In the genomic region with DNA sequence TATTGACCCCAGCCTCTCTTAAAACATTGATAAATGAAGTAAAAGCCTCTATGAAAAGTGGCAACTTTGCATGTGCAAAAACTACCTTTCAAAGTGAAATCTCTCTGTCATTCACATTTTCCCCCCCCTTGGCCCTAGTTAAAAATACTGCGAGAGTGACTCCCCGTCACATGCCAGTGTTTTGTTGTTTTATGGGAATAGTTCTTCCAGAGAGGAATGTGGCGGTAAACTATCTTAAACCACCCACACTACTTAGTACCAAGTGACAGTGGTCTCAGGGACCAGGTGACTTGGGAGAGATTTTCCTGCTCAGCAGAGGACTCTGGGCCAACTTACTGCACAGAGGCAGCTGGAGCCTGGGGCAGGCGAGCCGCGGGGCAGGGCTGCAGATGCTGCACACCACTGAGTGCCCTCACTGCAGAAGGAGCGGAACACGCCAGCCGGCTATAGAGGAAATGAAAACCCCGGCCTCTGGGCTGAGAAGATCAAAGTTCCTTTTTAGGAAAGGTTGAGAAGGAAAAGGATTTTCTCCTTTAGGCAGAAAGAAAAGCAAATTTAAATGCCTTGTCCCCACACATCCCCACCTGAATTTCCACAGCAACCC, we compare ENCODE assay signal across 8 mouse cellular contexts. TPM values are rescaled to one million over a fixed set of nuclear protein-coding genes. Genes with fewer than 3 reads are reported as not detected.
DNase-seq lines count a peak whose midpoint lies in the region; ATAC-seq and TF ChIP-seq lines count a peak whose summit lies in the region.

No protein-coding gene starts in this region.

- H3K9ac ChIP-seq in heart, embryonic 13.5 days = peak overlapping the region; percentile 73
- H3K9ac ChIP-seq in midbrain, embryonic 14.5 days (replicated peaks; ENCODE audit: low read length) = no peak overlapping the region; the same call in 1 of the 2 replicates

- TF ChIP-seq POLR2A in thymus, adult 2 months (IDR thresholded peaks at IDR 0.05; ENCODE audit: control insufficient read depth, extremely low read depth, insufficient read depth, low read length, poor library complexity) = no peak

- ATAC-seq in heart, embryonic 13.5 days (ENCODE audit: extremely low read depth, insufficient number of reproducible peaks, low FRiP score, low TSS enrichment) = no peak
- peak; percentile 43; the same call in 1 of the 2 replicates for ATAC-seq in midbrain, embryonic 14.5 days (ENCODE audit: low FRiP score, low TSS enrichment)

- no peaks in the 10 kb centered on the region for H3K27me3 ChIP-seq in thymus, adult 2 months (ENCODE audit: control insufficient read depth, insufficient read depth, low read length)
- H3K27me3 ChIP-seq in heart, embryonic 13.5 days (replicated peaks) = no peaks in the 10 kb centered on the region
- peaks cover 10% of the 10 kb centered on the region; the same call in 1 of the 2 replicates for H3K27me3 ChIP-seq in midbrain, embryonic 14.5 days (ENCODE audit: control insufficient read depth, insufficient read depth, low read length)

- H3K4me1 ChIP-seq in thymus, adult 2 months (replicated peaks; ENCODE audit: control insufficient read depth, insufficient read depth, low read length) = peaks cover 13% of the 10 kb centered on the region
- H3K4me1 ChIP-seq in heart, embryonic 13.5 days = peaks cover 63% of the 10 kb centered on the region
- peaks cover 26% of the 10 kb centered on the region for H3K4me1 ChIP-seq in midbrain, embryonic 14.5 days (ENCODE audit: control insufficient read depth, insufficient read depth, low read length)

- no peak overlapping the region for H3K27ac ChIP-seq in thymus, adult 2 months (ENCODE audit: control insufficient read depth, insufficient read depth, low read length)
- peak overlapping the region; percentile 90 for H3K27ac ChIP-seq in heart, embryonic 13.5 days (replicated peaks)
- peak overlapping the region; percentile 64 for H3K27ac ChIP-seq in midbrain, embryonic 14.5 days (replicated peaks; ENCODE audit: low read depth, low read length)

- peak overlapping the region; percentile 62 for H3K4me2 ChIP-seq in heart, embryonic 13.5 days
- peak overlapping the region; percentile 39 for H3K4me2 ChIP-seq in midbrain, embryonic 14.5 days (ENCODE audit: low read length)

- no peak overlapping the region for H3K4me3 ChIP-seq in thymus, adult 2 months (ENCODE audit: control insufficient read depth, insufficient read depth, low read length)
- H3K4me3 ChIP-seq in heart, embryonic 13.5 days = peak overlapping the region; percentile 23; the same call in 1 of the 2 replicates
- H3K4me3 ChIP-seq in midbrain, embryonic 14.5 days (replicated peaks; ENCODE audit: low read depth, low read length) = no peak overlapping the region

- no peaks in the 10 kb centered on the region for H3K36me3 ChIP-seq in thymus, adult 2 months (ENCODE audit: control insufficient read depth, insufficient read depth, low read length)
- H3K36me3 ChIP-seq in heart, embryonic 13.5 days = no peaks in the 10 kb centered on the region
- no peaks in the 10 kb centered on the region for H3K36me3 ChIP-seq in midbrain, embryonic 14.5 days (ENCODE audit: control insufficient read depth, insufficient read depth, low read length)

- DNase-seq in thymus, adult 2 months = peak; percentile 29
- DNase-seq in thymus, adult 18-20 months = no peak
- peak; percentile 31 to 60 for DNase-seq in kidney, postnatal 36 days
- peak; percentile 64 for DNase-seq in midbrain, embryonic 14.5 days
- no peak for DNase-seq in right cerebral cortex, adult 18-20 months
- no peak for DNase-seq in urinary bladder, adult 2 months (ENCODE audit: low spot score)
- no peak for DNase-seq in Muller cell, postnatal 12 days (ENCODE audit: inconsistent ontology term)

- H3K9me3 ChIP-seq in heart, embryonic 13.5 days = no peaks in the 10 kb centered on the region
- no peaks in the 10 kb centered on the region for H3K9me3 ChIP-seq in midbrain, embryonic 14.5 days (ENCODE audit: control insufficient read depth, low read length)

- 32% methylated on average over 10 of the region's 10 CpGs for WGBS in thymus, adult 2 months
- WGBS in heart, embryonic 13.5 days = 38% methylated on average over 10 of the region's 10 CpGs
- WGBS in midbrain, embryonic 14.5 days = 24% methylated on average over 10 of the region's 10 CpGs

- TF ChIP-seq CTCF in thymus, adult 2 months (IDR thresholded peaks at IDR 0.05; ENCODE audit: borderline replicate concordance, control insufficient read depth, extremely low read depth, insufficient read depth, low read length, poor library complexity) = no peak

RNA-seq across cellular contexts. Expression of a gene that starts 50.9 kb away (rescaled TPM):
- polyA plus RNA-seq in thymus, adult 2 months (2012; rRNA removed) = 40.4 and 45.0 TPM in 2 replicates
- 39.7 and 43.0 TPM in 2 replicates for polyA plus RNA-seq in heart, embryonic 13.5 days (2015; fragmentation: Nextera tagmentation; extraction: Ambion mirVana)
- polyA plus RNA-seq in midbrain, embryonic 14.5 days (2014; fragmentation: Nextera tagmentation; extraction: Ambion mirVana) = 46.0 and 47.3 TPM in 2 replicates
- 31.1 and 31.8 TPM in 2 replicates for polyA plus RNA-seq in urinary bladder, adult 2 months (2012; rRNA removed)

RNA-seq across cellular contexts. Expression of a gene that starts 55.2 kb away (rescaled TPM):
- 40.2 and 40.3 TPM in 2 replicates for polyA plus RNA-seq in thymus, adult 2 months (2012; rRNA removed)
- polyA plus RNA-seq in heart, embryonic 13.5 days (2015; fragmentation: Nextera tagmentation; extraction: Ambion mirVana) = 31.2 and 33.5 TPM in 2 replicates
- 16.2 and 17.7 TPM in 2 replicates for polyA plus RNA-seq in midbrain, embryonic 14.5 days (2014; fragmentation: Nextera tagmentation; extraction: Ambion mirVana)
- 28.6 and 32.9 TPM in 2 replicates for polyA plus RNA-seq in urinary bladder, adult 2 months (2012; rRNA removed)

Comparison
In these comparisons a context has a peak if more than half of its experiments do, and no peak if none do; other contexts are left out.
1. DNase-seq: peak in thymus, adult 2 months (single experiment), kidney, postnatal 36 days (2 of 2) and midbrain, embryonic 14.5 days (single experiment); none in thymus, adult 18-20 months (0 of 2), right cerebral cortex, adult 18-20 months (single experiment), urinary bladder, adult 2 months (single experiment) and Muller cell, postnatal 12 days (single experiment).